Mouse (Mus musculus) intestine, postnatal 0 days (tissue): ENCODE data around the gene Smim11. TPM values are rescaled to one million over a fixed set of nuclear protein-coding genes. Genes with fewer than 3 reads are reported as not detected.
A peak's percentile ranks its signal among the peaks of the same experiment; 100 is the strongest.

Experiments used
- ATAC-seq: fragments of 200-750 bp; cut with Nextera tagmentation; 2 replicates; pipeline ENCODE4 v1.8.0; 2017; ENCODE audit warnings: mild to moderate bottlenecking, moderate TSS enrichment, moderate library complexity
- H3K27ac ChIP-seq: fragments of 300-500 bp; sonication (generic); 2 replicates; pipeline ENCODE4 v1.5.1; 2014; ENCODE audit warnings: mild to moderate bottlenecking, low read depth, low read length, moderate library complexity
- H3K27me3 ChIP-seq: fragments of 300-500 bp; sonication (generic); replicated peaks from 2 replicates; pipeline ENCODE4 v1.6.1; 2014; ENCODE audit warnings: low read length, mixed read lengths; ENCODE audit not compliant: control insufficient read depth, insufficient read depth
- H3K36me3 ChIP-seq: fragments of 300-500 bp; sonication (generic); 2 replicates; pipeline ENCODE4 v1.6.1; 2014; ENCODE audit warnings: mild to moderate bottlenecking, moderate library complexity; ENCODE audit not compliant: control insufficient read depth, insufficient read depth
- H3K4me1 ChIP-seq: fragments of 300-500 bp; sonication (generic); replicated peaks from 2 replicates; pipeline ENCODE4 v1.6.1; 2014; ENCODE audit warnings: antibody characterized with exemption, low read length, mixed read lengths; ENCODE audit not compliant: control insufficient read depth, insufficient read depth
- H3K4me2 ChIP-seq: fragments of 300-500 bp; sonication (generic); replicated peaks from 2 replicates; pipeline ENCODE4 v1.6.1; 2014; ENCODE audit warnings: low read depth, mild to moderate bottlenecking, moderate library complexity
- H3K4me3 ChIP-seq: fragments of 300-500 bp; sonication (generic); 2 replicates; pipeline ENCODE4 v1.5.1; 2014; ENCODE audit warnings: low read depth, low read length
- H3K9ac ChIP-seq: fragments of 300-500 bp; sonication (generic); 2 replicates; pipeline ENCODE4 v1.6.1; 2014; ENCODE audit warnings: mild to moderate bottlenecking, low read depth, low read length
- H3K9me3 ChIP-seq: fragments of 300-500 bp; sonication (generic); 2 replicates; pipeline ENCODE4 v1.6.1; 2016; ENCODE audit warnings: mixed run types; ENCODE audit not compliant: control insufficient read depth
- CTCF ChIP-seq: sonication (generic); IDR thresholded peaks from 2 replicates; pipeline ENCODE4 v1.5.1; 2016; ENCODE audit warnings: low read depth, mild to moderate bottlenecking, control low read depth, antibody characterized with exemption, moderate library complexity
- WGBS: fragments of 180-500 bp; shearing (Covaris S2); extraction: QIAGEN DNeasy Blood & Tissue Kit; methylation state at CpG from one replicate; pipeline ENCODE4 v1.1.7; 2014; 5-methylcytosine and 5-hydroxymethylcytosine counted together
- polyA plus RNA-seq: library from polyadenylated mRNA; unstranded; fragments of >200 nt; fragmentation: Nextera tagmentation; extraction: Ambion mirVana; gene quantifications from 2 replicates; pipeline ENCODE4 v1.2.1, GENCODE M21; 2015

Smim11 gene
- polyA plus RNA-seq, 1 experiment from 2014 or later, result 93.0 TPM

GRCm38 (mm10) chr16:92313953-92314741 is 13.1 kb downstream of the Smim11 start:
- H3K4me1 ChIP-seq, result no peaks in the 10 kb centered on the region
- no peaks in the 10 kb centered on the region for H3K9me3 ChIP-seq
- H3K27ac ChIP-seq, result no peak overlapping the region
- no peaks in the 10 kb centered on the region for H3K27me3 ChIP-seq
- ATAC-seq, result peak; percentile 22; the same call in 1 of the 2 replicates
- H3K36me3 ChIP-seq, result peaks cover 34% of the 10 kb centered on the region; the same call in 1 of the 2 replicates
- TF ChIP-seq CTCF, result peak; percentile 94
- no peak overlapping the region for H3K4me3 ChIP-seq
- no peak overlapping the region for H3K4me2 ChIP-seq
- WGBS, result 48% methylated on average over 13 of the region's 13 CpGs
- H3K9ac ChIP-seq, result no peak overlapping the region

- Histone ChIP-seq H3K9me3 (no peaks in the 10 kb centered on the region), H3K4me1 (no peaks in the 10 kb centered on the region), H3K27ac (no peak overlapping the region), H3K4me3 (no peak overlapping the region), H3K9ac (no peak overlapping the region), H3K36me3 (peaks cover 23% of the 10 kb centered on the region; the same call in 1 of the 2 replicates), H3K27me3 (no peaks in the 10 kb centered on the region), H3K4me2 (no peak overlapping the region)
- 57% methylated on average over 7 of the region's 7 CpGs for WGBS
- no peak for TF ChIP-seq CTCF
- ATAC-seq, result peak; percentile 58; the same call in 1 of the 2 replicates
Observed at GRCm38 (mm10) chr16:92316049-92316738, 15.1 kb downstream of the Smim11 start.

- 60% methylated on average over 20 of the region's 20 CpGs for WGBS
- H3K27me3 ChIP-seq, result no peaks in the 10 kb centered on the region
- ATAC-seq, result no peak
- H3K27ac ChIP-seq, result no peak overlapping the region
- no peak overlapping the region for H3K4me3 ChIP-seq
- no peak overlapping the region for H3K4me2 ChIP-seq
- H3K4me1 ChIP-seq, result no peaks in the 10 kb centered on the region
- TF ChIP-seq CTCF, result peak; percentile 70
- no peaks in the 10 kb centered on the region for H3K9me3 ChIP-seq
- no peaks in the 10 kb centered on the region for H3K36me3 ChIP-seq
- H3K9ac ChIP-seq, result no peak overlapping the region
Observed at GRCm38 (mm10) chr16:92319353-92320109, 18.4 kb downstream of the Smim11 start.

GRCm38 (mm10) chr16:92320361-92320760 is 19.3 kb downstream of the Smim11 start:
- Histone ChIP-seq H3K27ac (no peak overlapping the region), H3K4me3 (no peak overlapping the region), H3K36me3 (no peaks in the 10 kb centered on the region), H3K9me3 (no peaks in the 10 kb centered on the region), H3K27me3 (no peaks in the 10 kb centered on the region), H3K9ac (no peak overlapping the region), H3K4me2 (no peak overlapping the region), H3K4me1 (no peaks in the 10 kb centered on the region)
- TF ChIP-seq CTCF, result no peak
- 84% methylated on average over 3 of the region's 3 CpGs for WGBS
- ATAC-seq, result no peak

GRCm38 (mm10) chr16:92321341-92321740 is 20.3 kb downstream of the Smim11 start, which contains the start of gene Fam243:
Fam243 (minus strand) TSS chr16:92321441.
- WGBS, result 91% methylated on average over 8 of the region's 8 CpGs
- Histone ChIP-seq H3K4me3 (no peak within 1 kb of the TSS), H3K9me3 (no peaks in the 10 kb centered on the region), H3K4me1 (no peaks in the 10 kb centered on the region), H3K9ac (no peak within 1 kb of the TSS), H3K27me3 (no peaks in the 10 kb centered on the region), H3K4me2 (no peak within 1 kb of the TSS), H3K27ac (no peak within 1 kb of the TSS), H3K36me3 (no peaks in the 10 kb centered on the region)
- ATAC-seq, result no peak
- TF ChIP-seq CTCF, result no peak
